Comparison of ENCODE assay signal across 9 mouse cellular contexts in the genomic region with DNA sequence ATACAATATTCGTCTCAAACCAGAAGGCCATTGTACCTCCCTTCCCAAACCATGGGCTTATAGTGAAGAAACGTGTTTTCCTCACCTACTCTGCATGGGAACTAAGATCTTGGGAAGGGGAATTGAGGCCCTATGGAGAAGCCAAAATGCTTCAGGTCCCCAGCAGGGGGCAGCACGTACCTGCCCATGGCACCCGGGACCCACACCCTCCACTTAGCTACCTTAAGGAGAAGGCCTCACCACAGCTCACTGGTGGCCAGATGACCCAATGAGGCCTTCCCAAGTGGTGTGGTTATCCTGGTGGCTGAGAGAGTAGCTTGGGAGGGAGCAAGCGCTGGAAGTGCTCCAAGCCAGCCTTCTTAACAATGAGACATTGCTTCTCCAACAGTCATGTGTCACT. TPM values are rescaled to one million over a fixed set of nuclear protein-coding genes. Genes with fewer than 3 reads are reported as not detected.
DNase-seq lines count a peak whose midpoint lies in the region; TF ChIP-seq lines count a peak whose summit lies in the region.
"Had no signal": no experiment of that assay in that cellular context is flagged by ENCODE, and none has a peak within 500 bp of the region (broad histone marks: within the 10 kb centered on the region; RNA-seq: fewer than 3 reads in every experiment).

No protein-coding gene starts in this region.

- H3K4me3 ChIP-seq in layer of hippocampus, adult 2 months, result no peak overlapping the region
- no peak overlapping the region for H3K4me3 ChIP-seq in embryonic fibroblast, embryonic 13.5 days (ENCODE audit: insufficient read depth, low read length)

- H3K4me1 ChIP-seq in embryonic fibroblast, embryonic 13.5 days (ENCODE audit: control insufficient read depth, insufficient read depth, low read length), result peaks cover 3% of the 10 kb centered on the region; the same call in 1 of the 2 replicates

- no peak for TF ChIP-seq POLR2A in embryonic fibroblast, embryonic 13.5 days (IDR thresholded peaks at IDR 0.05; ENCODE audit: low read depth, low read length)

- peak in 1 of 2 experiments; percentile 67 for DNase-seq in layer of hippocampus, adult 2 months (ENCODE audit: low spot score in 2 of 2)
- no peak for DNase-seq in layer of hippocampus, adult 9-11 months
- DNase-seq in T-cell, adult 2 months (ENCODE audit: low spot score), result peak; percentile 76
- DNase-seq in heart, postnatal 4 days, result peak; percentile 84
- peak; percentile 78 for DNase-seq in liver
- peak; percentile 70 to 79 for DNase-seq in natural killer cell, adult 2 months (ENCODE audit: low spot score in 2 of 2)
- DNase-seq in thymus, postnatal 4 days, result peak; percentile 94

- H3K27ac ChIP-seq in layer of hippocampus, adult 2 months, result no peak overlapping the region
- H3K27ac ChIP-seq in embryonic fibroblast, embryonic 13.5 days (ENCODE audit: insufficient read depth, low read length), result no peak overlapping the region

- peak; percentile 94 for TF ChIP-seq CTCF in layer of hippocampus, adult 2 months (conservative IDR thresholded peaks at IDR 0.05)
- TF ChIP-seq CTCF in embryonic fibroblast, embryonic 13.5 days (IDR thresholded peaks at IDR 0.05; ENCODE audit: borderline replicate concordance, insufficient read depth, low read length), result peak; percentile 81

RNA-seq across cellular contexts. Expression of gene Aif1, which starts 2.7 kb away (rescaled TPM):
- 10 to 100 TPM; 11.1 to 11.8 TPM for total RNA-seq in layer of hippocampus, adult 2 months (2021)
- polyA plus RNA-seq in embryonic fibroblast, embryonic 13.5 days (2011; ENCODE audit: insufficient read length, low read depth, missing spikeins), result not detected in 2 replicates
- 1 to 10 TPM; 2.9 to 3.4 TPM for total RNA-seq in heart, postnatal 4 days (2021)

RNA-seq across cellular contexts. Expression of gene Lst1, which starts 9.7 kb away (rescaled TPM):
- total RNA-seq in layer of hippocampus, adult 2 months (2021), result 1 to 10 TPM; 6.2 to 8.6 TPM
- polyA plus RNA-seq in embryonic fibroblast, embryonic 13.5 days (2011; ENCODE audit: insufficient read length, low read depth, missing spikeins), result 2.5 and 3.5 TPM in 2 replicates
- 1 to 10 TPM; 4.2 to 4.8 TPM for total RNA-seq in heart, postnatal 4 days (2021)

RNA-seq across cellular contexts. Expression of gene Prrc2a, which starts 13.8 kb away (rescaled TPM):
- 100 to 1,000 TPM; 339 to 370 TPM for total RNA-seq in layer of hippocampus, adult 2 months (2021)
- polyA plus RNA-seq in embryonic fibroblast, embryonic 13.5 days (2011; ENCODE audit: insufficient read length, low read depth, missing spikeins), result 174 and 183 TPM in 2 replicates
- 100 to 1,000 TPM; 248 to 251 TPM for total RNA-seq in heart, postnatal 4 days (2021)

RNA-seq across cellular contexts. Expression of gene Ltb, which starts 15.7 kb away (rescaled TPM):
- under 1 TPM; 0.76 to 0.77 TPM for total RNA-seq in layer of hippocampus, adult 2 months (2021)
- polyA plus RNA-seq in embryonic fibroblast, embryonic 13.5 days (2011; ENCODE audit: insufficient read length, low read depth, missing spikeins), result not detected in 2 replicates
- 1 to 10 TPM in 1 of 2 experiments, under 1 TPM in 1; 0.81 to 1.0 TPM for total RNA-seq in heart, postnatal 4 days (2021)

RNA-seq across cellular contexts. Expression of gene Tnf, which starts 23.3 kb away (rescaled TPM):
- total RNA-seq in layer of hippocampus, adult 2 months (2021), result not detected
- 0.35 TPM in 1 of 2 replicates, not detected in the other for polyA plus RNA-seq in embryonic fibroblast, embryonic 13.5 days (2011; ENCODE audit: insufficient read length, low read depth, missing spikeins)
- total RNA-seq in heart, postnatal 4 days (2021), result 1 to 10 TPM in 1 of 2 experiments, under 1 TPM in 1; 0.76 to 1.3 TPM
- polyA plus RNA-seq: neural tube, embryonic 14.5 days had no signal
